Mouse (Mus musculus): ENCODE results near the gene Chp1.

DNA sequence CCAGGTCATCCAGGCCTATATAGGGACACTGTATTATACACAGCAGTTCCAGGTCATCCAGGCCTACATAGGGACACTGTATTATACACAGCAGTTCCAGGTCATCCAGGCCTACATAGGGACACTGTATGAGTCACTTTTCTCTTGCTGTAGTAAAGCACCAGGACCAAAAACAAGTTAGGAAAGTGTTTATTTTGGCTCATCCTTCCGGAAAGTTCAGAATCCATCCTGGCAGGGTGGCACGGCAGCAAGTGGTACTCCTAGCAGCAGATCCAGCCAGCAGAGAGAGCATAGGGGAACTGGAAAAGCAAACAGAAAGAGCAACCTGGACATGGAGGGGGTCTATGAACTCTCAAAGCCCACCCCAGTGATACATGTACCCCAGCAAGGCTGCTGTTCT lies 36.6 kb upstream of the Chp1 start:
- TF ChIP-seq POLR2A (IDR thresholded peaks at IDR 0.05; ENCODE audit: borderline replicate concordance, extremely low read depth, insufficient read depth, insufficient read length, poor library complexity, severe bottlenecking), result no peak
- TF ChIP-seq CTCF (IDR thresholded peaks at IDR 0.05; ENCODE audit: borderline replicate concordance, extremely low read depth, insufficient read depth, insufficient read length), result no peak

Data from brain, embryonic 14.5 days (tissue).